Comparison of ENCODE assay signal across 24 mouse cellular contexts in genomic region chr8:6225194-6225593, GRCm38 (mm10).
"Had no signal": no experiment of that assay in that cellular context is flagged by ENCODE, and none has a peak within 500 bp of the region (broad histone marks: within the 10 kb centered on the region; RNA-seq: fewer than 3 reads in every experiment).

No protein-coding gene starts in this region.

- H3K9ac ChIP-seq: heart, embryonic 13.5 days; heart, embryonic 15.5 days; hindbrain, embryonic 13.5 days; hindbrain, embryonic 15.5 days; kidney, embryonic 15.5 days; limb, embryonic 13.5 days; limb, embryonic 15.5 days had no signal

- H3K27ac ChIP-seq: heart, adult 2 months; heart, embryonic 13.5 days; heart, embryonic 15.5 days; hindbrain, embryonic 13.5 days; hindbrain, embryonic 15.5 days; hindbrain, postnatal 0 days; kidney, embryonic 15.5 days; kidney, postnatal 0 days; limb, embryonic 13.5 days; limb, embryonic 15.5 days had no signal

- H3K36me3 ChIP-seq: heart, embryonic 13.5 days; heart, embryonic 15.5 days; hindbrain, embryonic 13.5 days; hindbrain, embryonic 15.5 days; kidney, embryonic 15.5 days; limb, embryonic 13.5 days; limb, embryonic 15.5 days had no signal

- H3K27me3 ChIP-seq: heart, embryonic 13.5 days; heart, embryonic 15.5 days; hindbrain, embryonic 13.5 days; hindbrain, embryonic 15.5 days; kidney, embryonic 15.5 days; limb, embryonic 13.5 days; limb, embryonic 15.5 days had no signal

- DNase-seq: gastrocnemius, postnatal 14 days; gastrocnemius, postnatal 36 days; heart, adult 11 months; heart, adult 2 months; heart, postnatal 14 days; heart, postnatal 36 days; kidney, adult 11 months; kidney, adult 2 months; kidney, adult 9 months; kidney, postnatal 14 days; kidney, postnatal 36 days; layer of hippocampus, adult 9-11 months; layer of hippocampus, postnatal 36 days; left cerebral cortex, postnatal 4 days had no signal

- H3K4me1 ChIP-seq: heart, embryonic 13.5 days; heart, embryonic 15.5 days; hindbrain, embryonic 13.5 days; hindbrain, embryonic 15.5 days; kidney, embryonic 15.5 days; limb, embryonic 13.5 days had no signal

- H3K4me2 ChIP-seq: heart, embryonic 11.5 days; heart, embryonic 13.5 days; heart, embryonic 15.5 days; hindbrain, embryonic 13.5 days; hindbrain, embryonic 15.5 days; kidney, embryonic 15.5 days; limb, embryonic 13.5 days; limb, embryonic 15.5 days had no signal

- H3K9me3 ChIP-seq: heart, embryonic 13.5 days; heart, embryonic 15.5 days; hindbrain, embryonic 13.5 days; hindbrain, embryonic 15.5 days; kidney, embryonic 15.5 days; limb, embryonic 13.5 days; limb, embryonic 15.5 days had no signal

- ATAC-seq: hindbrain, postnatal 0 days had no signal

- H3K4me3 ChIP-seq: heart, adult 2 months; heart, embryonic 13.5 days; heart, embryonic 15.5 days; hindbrain, embryonic 13.5 days; hindbrain, embryonic 15.5 days; kidney, embryonic 15.5 days; limb, embryonic 13.5 days; limb, embryonic 15.5 days had no signal
